Mouse (Mus musculus): ENCODE results near the gene Rab42.

The Rab42 gene

DNA sequence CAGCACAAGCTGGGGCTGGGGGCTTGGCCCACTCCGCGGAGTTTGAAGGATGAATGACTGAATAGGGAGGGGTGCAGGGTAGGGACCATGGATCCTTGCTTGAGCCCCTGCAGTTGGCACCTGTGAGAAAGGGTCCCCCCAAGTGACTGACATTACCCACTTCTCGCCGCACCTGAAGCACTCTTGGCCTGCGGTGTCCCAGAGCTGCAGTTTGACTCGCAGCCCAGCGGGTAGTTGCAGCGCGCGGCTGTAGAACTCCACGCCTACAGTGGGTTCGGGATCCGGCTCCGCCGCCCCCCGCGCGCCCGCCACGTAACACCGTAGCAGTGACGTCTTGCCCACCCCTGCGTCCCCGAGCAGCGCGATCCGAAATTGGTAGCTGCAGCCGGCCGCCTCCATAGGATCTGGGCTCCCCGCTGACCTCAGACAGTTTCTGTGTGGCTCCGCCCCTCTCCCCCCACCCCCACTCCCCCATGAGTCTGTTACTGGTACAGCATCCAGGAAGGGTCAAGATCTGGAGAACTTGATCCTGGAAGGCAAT lies at the start of gene Rab42:
Gene Rab42 (minus strand): TSS at position 447 of the 541 bp plus-strand sequence.
- DNase-seq (ENCODE audit: low spot score in 2 of 2) = peak; percentile 38 to 49

DNA sequence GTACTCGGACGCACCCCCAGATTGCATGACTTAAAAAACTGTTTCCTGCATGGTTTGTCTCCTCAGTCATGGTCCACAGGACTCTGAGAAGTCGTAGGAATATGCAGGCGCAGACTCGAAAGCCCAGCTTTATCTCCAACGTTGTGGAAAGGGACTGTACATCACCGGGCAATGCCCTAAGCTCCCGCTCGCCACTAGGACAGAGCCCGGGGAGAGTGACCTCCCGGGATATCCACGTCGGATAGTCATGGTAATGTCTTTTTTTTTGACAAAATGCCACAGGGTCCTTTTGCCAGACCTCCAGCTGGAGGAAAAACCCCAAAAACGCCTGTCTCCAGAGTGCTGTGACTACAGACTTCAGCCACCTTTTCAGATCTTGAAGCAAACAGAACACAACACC lies 49.6 kb upstream of the Rab42 start:
- no peak for DNase-seq (ENCODE audit: low spot score in 2 of 2)

DNA sequence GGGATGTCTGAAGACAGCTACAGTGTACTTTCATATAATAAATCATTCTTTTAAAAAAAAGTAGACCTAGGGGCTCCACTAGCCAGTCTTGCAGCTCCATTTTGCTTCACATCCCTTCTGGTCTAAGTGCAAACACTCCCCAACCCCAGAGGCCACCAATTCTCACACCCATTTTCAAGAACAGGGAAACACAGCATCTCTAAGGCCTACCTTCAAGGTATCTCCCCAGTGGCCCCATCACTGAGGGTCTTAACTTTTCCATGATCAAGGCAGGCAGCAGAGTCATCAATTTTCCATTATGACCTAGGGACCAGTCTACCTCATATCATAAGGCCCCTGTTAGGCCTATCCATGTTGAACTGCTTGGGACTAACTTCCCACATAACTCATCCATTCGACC lies 48.2 kb upstream of the Rab42 start:
- no peak for DNase-seq (ENCODE audit: low spot score in 2 of 2)

DNA sequence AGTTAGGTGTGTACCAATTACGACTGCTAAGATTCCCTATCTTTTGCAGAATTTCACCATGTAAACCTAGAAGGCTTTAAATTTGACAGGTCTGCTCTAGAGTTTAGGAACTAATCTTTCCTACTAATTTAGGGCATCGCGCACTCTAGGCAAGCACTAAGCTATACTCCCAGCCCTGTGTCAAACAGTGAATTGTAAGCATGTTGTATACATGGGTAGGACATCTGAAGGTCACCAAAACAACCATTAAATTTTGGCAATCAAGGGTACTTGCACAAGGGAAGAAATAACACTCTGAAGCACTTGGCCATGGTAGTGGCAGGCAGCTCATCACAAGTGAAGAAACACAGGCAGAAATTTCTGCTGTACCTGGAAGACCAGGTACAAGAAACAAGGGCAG lies 47.7 kb upstream of the Rab42 start:
- no peak for DNase-seq (ENCODE audit: low spot score in 2 of 2)

GRCm38 (mm10) chr4:132350123-132350740 lies 47.0 kb upstream of the Rab42 start:
- no peak for DNase-seq (ENCODE audit: low spot score in 2 of 2)

GRCm38 (mm10) chr4:132349495-132350122 lies 46.4 kb upstream of the Rab42 start:
- no peak for DNase-seq (ENCODE audit: low spot score in 2 of 2)

DNA sequence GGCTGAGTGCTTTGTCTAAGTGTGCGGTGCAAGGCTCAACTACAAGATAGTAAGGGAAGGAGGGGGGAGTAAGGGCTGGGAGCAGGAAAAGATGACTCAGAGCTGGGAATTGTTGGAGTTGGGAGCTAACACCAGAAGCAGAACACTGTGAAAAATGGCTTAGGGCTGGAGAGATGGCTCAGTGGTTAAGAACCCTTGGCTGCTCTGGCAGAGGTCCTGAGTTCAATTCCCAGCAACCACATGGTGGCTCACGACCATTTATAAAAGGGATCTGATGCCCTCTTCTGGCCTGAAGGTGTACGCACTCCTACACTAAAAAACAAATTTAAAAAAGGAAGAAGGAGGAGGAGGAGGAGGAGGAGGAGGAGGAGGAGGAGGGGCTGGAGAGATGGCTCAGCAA lies 43.5 kb upstream of the Rab42 start:
- no peak for DNase-seq (ENCODE audit: low spot score in 2 of 2)

DNA sequence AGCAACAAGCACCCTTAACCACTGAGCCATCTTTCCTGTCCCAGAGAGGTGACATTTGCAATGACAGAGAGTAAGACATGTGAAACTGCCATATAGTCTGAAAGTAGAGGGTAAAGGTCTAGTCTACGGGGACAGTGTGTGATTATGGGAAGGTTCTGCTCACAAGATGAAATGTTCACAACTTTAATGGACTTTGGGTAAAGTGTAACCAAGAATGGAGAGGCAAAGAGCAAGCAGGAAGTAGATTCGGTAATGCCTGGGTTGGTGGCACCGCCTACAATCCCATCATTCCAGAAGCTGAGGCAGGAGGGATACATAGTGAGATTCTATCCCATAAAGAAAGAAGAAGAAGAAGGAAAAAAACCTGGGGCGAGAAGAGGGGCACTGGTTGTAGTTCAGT lies 43.1 kb upstream of the Rab42 start:
- DNase-seq (ENCODE audit: low spot score in 2 of 2) = no peak

GRCm38 (mm10) chr4:132345843-132346212 lies 42.6 kb upstream of the Rab42 start:
- no peak for DNase-seq (ENCODE audit: low spot score in 2 of 2)

GRCm38 (mm10) chr4:132345135-132345842 lies 42.1 kb upstream of the Rab42 start:
- DNase-seq (ENCODE audit: low spot score in 2 of 2) = peak; percentile 98 to 99

- DNase-seq (ENCODE audit: low spot score in 2 of 2) = no peak
Measured at GRCm38 (mm10) chr4:132344403-132345134, 41.4 kb upstream of the Rab42 start.

DNA sequence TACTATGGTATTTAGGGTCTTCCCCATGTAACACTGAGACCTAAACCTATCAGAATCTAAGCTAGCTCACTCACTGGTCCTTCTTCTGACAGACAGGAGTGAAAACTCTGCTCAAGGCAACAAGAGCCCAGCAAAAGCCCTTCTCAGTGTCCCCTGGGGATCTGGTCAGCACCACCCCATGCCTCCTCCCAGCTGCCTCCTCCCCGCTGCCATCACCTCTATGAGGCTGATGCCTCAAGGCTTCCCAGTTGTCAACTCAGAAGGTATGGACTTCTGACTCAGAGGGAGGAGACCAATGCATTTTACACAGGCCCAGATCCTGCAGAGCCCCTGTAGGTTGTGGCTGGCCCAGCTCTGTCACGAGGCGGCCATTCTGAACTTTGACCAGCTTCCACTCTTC lies 38.3 kb upstream of the Rab42 start:
- DNase-seq (ENCODE audit: low spot score in 2 of 2) = no peak

DNA sequence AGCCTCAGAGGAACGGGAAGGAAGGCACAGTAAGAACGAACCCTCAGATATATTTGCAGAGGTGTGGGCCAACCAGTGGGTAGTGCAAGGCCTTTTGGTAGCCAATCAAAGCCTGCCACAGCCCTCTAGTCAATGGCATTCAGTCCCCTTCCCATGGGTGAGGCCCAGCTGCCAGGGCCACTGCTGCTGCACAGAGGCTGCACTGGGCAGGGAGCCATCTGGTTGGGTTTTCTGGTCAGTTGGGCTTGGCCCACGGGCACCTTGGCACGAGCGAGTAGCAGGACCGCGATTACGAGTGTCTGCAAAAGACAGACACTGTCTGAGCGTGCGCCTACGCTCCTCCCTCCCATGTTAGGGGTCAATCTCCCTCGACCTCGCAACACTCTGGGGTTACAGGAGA lies 35.8 kb upstream of the Rab42 start:
- peak in 1 of 2 experiments; percentile 71 for DNase-seq (ENCODE audit: low spot score in 2 of 2)

DNA sequence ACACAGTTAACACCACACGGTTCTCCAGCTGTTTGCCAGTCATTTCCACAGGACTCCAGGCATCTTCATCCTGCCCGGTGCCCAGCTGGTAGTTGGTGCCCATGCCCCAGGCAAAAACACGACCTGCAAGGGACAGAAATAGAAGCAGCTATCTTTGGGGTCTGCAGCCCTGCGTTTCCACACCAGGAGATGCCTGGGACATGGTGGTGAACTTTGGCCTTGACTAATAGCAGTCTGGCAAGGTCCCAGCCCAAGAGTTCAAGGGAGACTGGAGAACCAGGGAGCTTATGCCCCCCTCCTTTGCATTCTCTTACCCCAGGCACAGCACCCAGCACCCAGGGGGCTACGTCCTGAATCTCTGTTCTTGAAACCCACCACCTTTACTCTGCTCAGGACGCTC lies 29.7 kb upstream of the Rab42 start:
- DNase-seq (ENCODE audit: low spot score in 2 of 2) = no peak

- DNase-seq (ENCODE audit: low spot score in 2 of 2) = no peak
Measured at GRCm38 (mm10) chr4:132331960-132332359, 28.8 kb upstream of the Rab42 start.

- no peak for DNase-seq (ENCODE audit: low spot score in 2 of 2)
Measured at GRCm38 (mm10) chr4:132329835-132330354, 26.7 kb upstream of the Rab42 start.

GRCm38 (mm10) chr4:132329115-132329834 lies 26.1 kb upstream of the Rab42 start, which contains the start of gene Trnau1ap:
TSS of gene Trnau1ap (minus strand) at chr4:132329538.
- DNase-seq (ENCODE audit: low spot score in 2 of 2) = peak; percentile 72 to 84

- no peak for DNase-seq (ENCODE audit: low spot score in 2 of 2)
Measured at GRCm38 (mm10) chr4:132328391-132328982, 25.3 kb upstream of the Rab42 start.

DNA sequence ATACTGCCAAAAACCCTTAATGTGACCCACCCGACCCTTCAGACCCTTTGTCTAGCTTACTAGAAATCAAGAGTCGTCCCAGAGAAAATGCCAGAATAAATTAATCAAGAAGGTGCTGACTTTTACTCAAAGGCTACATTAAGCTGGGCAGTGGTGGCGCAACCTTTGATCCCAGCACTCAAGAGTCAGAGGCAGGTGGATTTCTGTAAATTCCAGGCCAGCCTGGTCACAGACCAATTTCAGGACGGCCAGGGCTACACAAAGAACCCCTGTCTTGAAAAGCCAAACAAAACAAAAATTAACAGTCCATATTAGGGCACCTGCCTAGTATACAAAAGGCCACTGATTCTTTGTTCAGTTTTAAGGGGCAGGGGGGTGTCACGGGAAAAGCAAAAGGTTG lies 23.3 kb upstream of the Rab42 start:
- DNase-seq (ENCODE audit: low spot score in 2 of 2) = no peak

GRCm38 (mm10) chr4:132315711-132316110 lies 12.5 kb upstream of the Rab42 start:
- DNase-seq (ENCODE audit: low spot score in 2 of 2) = no peak

GRCm38 (mm10) chr4:132312627-132313026 lies 9.4 kb upstream of the Rab42 start:
- DNase-seq (ENCODE audit: low spot score in 2 of 2) = no peak
